8 mouse cellular contexts compared by ENCODE assay signal in genomic region chr12:26068685-26069008, GRCm38 (mm10).
DNase-seq lines count a peak whose midpoint lies in the region; ATAC-seq and TF ChIP-seq lines count a peak whose summit lies in the region.

No protein-coding gene starts in this region.

- intact Hi-C loops in heart, postnatal 25 days (cut with DNase I), result no loop called here

- H3K27me3 ChIP-seq in heart, embryonic 12.5 days (replicated peaks), result peaks cover 9% of the 10 kb centered on the region
- H3K27me3 ChIP-seq in heart, postnatal 0 days (ENCODE audit: control insufficient read depth, insufficient read depth, low read length), result peaks cover 15% of the 10 kb centered on the region; the same call in 1 of the 2 replicates
- H3K27me3 ChIP-seq in liver, embryonic 16.5 days (ENCODE audit: control insufficient read depth, insufficient read depth, low read depth, low read length), result no peaks in the 10 kb centered on the region

- no peak for DNase-seq in heart, postnatal 25 days (ENCODE audit: low spot score)
- no peak for DNase-seq in heart, postnatal 0 days (ENCODE audit: low spot score)
- no peak for DNase-seq in gastrocnemius, adult 18-20 months (ENCODE audit: low spot score)
- DNase-seq in urinary bladder, adult 2 months (ENCODE audit: low spot score), result no peak
- DNase-seq in adrenal gland, postnatal 25 days, result no peak

- no peaks in the 10 kb centered on the region for H3K36me3 ChIP-seq in heart, embryonic 12.5 days
- H3K36me3 ChIP-seq in heart, postnatal 0 days (replicated peaks; ENCODE audit: control insufficient read depth, insufficient read depth, low read length), result no peaks in the 10 kb centered on the region
- H3K36me3 ChIP-seq in liver, embryonic 16.5 days (ENCODE audit: control insufficient read depth, insufficient read depth), result no peaks in the 10 kb centered on the region

- 30% methylated on average over 4 of the region's 4 CpGs for WGBS in heart, embryonic 12.5 days
- WGBS in heart, postnatal 0 days, result 23% methylated on average over 4 of the region's 4 CpGs
- 11% methylated on average over 4 of the region's 4 CpGs for WGBS in liver, embryonic 16.5 days (ENCODE audit: insufficient replicate concordance)

- TF ChIP-seq CTCF in heart, postnatal 0 days (IDR thresholded peaks at IDR 0.05; ENCODE audit: low read depth), result no peak

- H3K4me3 ChIP-seq in heart, embryonic 12.5 days, result peak overlapping the region; percentile 34
- peak overlapping the region; percentile 21 for H3K4me3 ChIP-seq in heart, postnatal 0 days (ENCODE audit: low read depth, low read length)
- H3K4me3 ChIP-seq in liver, embryonic 16.5 days (ENCODE audit: low read depth, low read length), result no peak overlapping the region

- H3K4me2 ChIP-seq in heart, embryonic 12.5 days, result peak overlapping the region; percentile 71
- H3K4me2 ChIP-seq in heart, postnatal 0 days (ENCODE audit: low read depth, low read length), result peak overlapping the region; percentile 47
- peak overlapping the region; percentile 30 for H3K4me2 ChIP-seq in liver, embryonic 16.5 days (ENCODE audit: low read depth, low read length)

- H3K4me1 ChIP-seq in heart, embryonic 12.5 days (replicated peaks), result peaks cover 8% of the 10 kb centered on the region
- peaks cover 3% of the 10 kb centered on the region; the same call in 1 of the 2 replicates for H3K4me1 ChIP-seq in heart, postnatal 0 days (ENCODE audit: control insufficient read depth, insufficient read depth)
- no peaks in the 10 kb centered on the region for H3K4me1 ChIP-seq in liver, embryonic 16.5 days (ENCODE audit: control insufficient read depth, low read depth, low read length)

- ATAC-seq in heart, embryonic 12.5 days (ENCODE audit: insufficient number of reproducible peaks, low FRiP score), result no peak
- ATAC-seq in CD4-positive, CD25-positive, alpha-beta regulatory T cell, adult 4 months, result peak; percentile 70
- no peak for ATAC-seq in heart, postnatal 0 days (ENCODE audit: insufficient read depth, low read depth)
- ATAC-seq in liver, embryonic 16.5 days (ENCODE audit: low read depth), result no peak

- no peak for TF ChIP-seq EP300 in heart, postnatal 0 days (IDR thresholded peaks at IDR 0.05; ENCODE audit: low read depth)

- H3K9me3 ChIP-seq in heart, embryonic 12.5 days (replicated peaks), result no peaks in the 10 kb centered on the region
- no peaks in the 10 kb centered on the region for H3K9me3 ChIP-seq in heart, postnatal 0 days (replicated peaks; ENCODE audit: control insufficient read depth, low read length)
- no peaks in the 10 kb centered on the region for H3K9me3 ChIP-seq in liver, embryonic 16.5 days (replicated peaks; ENCODE audit: control insufficient read depth, low read length)

- H3K9ac ChIP-seq in heart, embryonic 12.5 days, result no peak overlapping the region
- no peak overlapping the region for H3K9ac ChIP-seq in heart, postnatal 0 days (replicated peaks; ENCODE audit: low read depth, low read length)
- H3K9ac ChIP-seq in liver, embryonic 16.5 days (ENCODE audit: low read depth, low read length), result no peak overlapping the region

- no peak overlapping the region for H3K27ac ChIP-seq in heart, embryonic 12.5 days (ENCODE audit: poor library complexity, severe bottlenecking)
- H3K27ac ChIP-seq in heart, postnatal 0 days (ENCODE audit: low read depth), result no peak overlapping the region
- no peak overlapping the region for H3K27ac ChIP-seq in liver, embryonic 16.5 days (ENCODE audit: low read length)
